Mouse (Mus musculus): Measurements from ENCODE around the gene Ghrl.
"Not testable (repeated sequence)": the region's sequence is repeated elsewhere in the genome, so short reads cannot be mapped to it uniquely, and the experiment has no call there.

Gene Ghrl

GRCm38 (mm10) chr6:113696582-113697221 is 23.0 kb downstream of the Ghrl start, which contains the start of gene Tatdn2:
Gene Tatdn2, plus strand, starts transcription at chr6:113697050.
- in situ Hi-C loops (cut with MboI): no loop called here

DNA sequence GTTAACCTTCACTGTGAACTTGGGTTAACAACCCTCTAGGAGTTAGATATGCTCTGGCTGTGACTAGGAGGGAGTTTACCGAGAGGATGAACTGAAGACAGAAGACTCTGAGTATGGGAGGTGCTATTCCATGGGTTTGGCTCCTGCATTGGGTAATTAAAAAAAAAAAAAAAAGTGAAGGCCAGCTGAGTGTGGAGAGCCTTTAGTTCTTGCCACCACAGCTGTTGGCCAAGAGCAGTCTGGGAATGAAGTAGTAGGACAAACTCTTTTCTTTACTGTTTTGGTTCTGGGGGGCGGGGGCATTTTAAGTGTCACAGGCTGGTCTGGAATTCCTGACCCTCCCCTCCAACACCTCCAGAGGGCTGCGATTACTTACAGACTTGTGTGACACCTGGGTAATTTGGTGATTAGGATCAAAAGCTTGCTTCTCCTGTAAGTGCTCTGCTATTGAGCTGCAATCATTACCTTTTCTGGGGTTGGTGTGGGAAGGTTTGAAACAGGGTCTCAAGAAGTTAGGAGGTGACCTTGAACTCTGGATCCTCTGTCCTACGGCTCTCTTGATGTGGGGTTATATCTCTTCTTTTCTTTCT is 23.8 kb downstream of the Ghrl start:
- in situ Hi-C loops (cut with MboI): no loop called here

GRCm38 (mm10) chr6:113695203-113695602 is 24.5 kb downstream of the Ghrl start:
- in situ Hi-C loops (cut with MboI): no loop called here

- in situ Hi-C loops (cut with MboI): no loop called here
Observed at GRCm38 (mm10) chr6:113693377-113693776, 26.3 kb downstream of the Ghrl start.

GRCm38 (mm10) chr6:113692661-113693133 is 27.0 kb downstream of the Ghrl start:
- in situ Hi-C loops (cut with MboI): no loop called here

- in situ Hi-C loops (cut with MboI): no loop called here
Observed at GRCm38 (mm10) chr6:113691084-113691462, 28.6 kb downstream of the Ghrl start.

DNA sequence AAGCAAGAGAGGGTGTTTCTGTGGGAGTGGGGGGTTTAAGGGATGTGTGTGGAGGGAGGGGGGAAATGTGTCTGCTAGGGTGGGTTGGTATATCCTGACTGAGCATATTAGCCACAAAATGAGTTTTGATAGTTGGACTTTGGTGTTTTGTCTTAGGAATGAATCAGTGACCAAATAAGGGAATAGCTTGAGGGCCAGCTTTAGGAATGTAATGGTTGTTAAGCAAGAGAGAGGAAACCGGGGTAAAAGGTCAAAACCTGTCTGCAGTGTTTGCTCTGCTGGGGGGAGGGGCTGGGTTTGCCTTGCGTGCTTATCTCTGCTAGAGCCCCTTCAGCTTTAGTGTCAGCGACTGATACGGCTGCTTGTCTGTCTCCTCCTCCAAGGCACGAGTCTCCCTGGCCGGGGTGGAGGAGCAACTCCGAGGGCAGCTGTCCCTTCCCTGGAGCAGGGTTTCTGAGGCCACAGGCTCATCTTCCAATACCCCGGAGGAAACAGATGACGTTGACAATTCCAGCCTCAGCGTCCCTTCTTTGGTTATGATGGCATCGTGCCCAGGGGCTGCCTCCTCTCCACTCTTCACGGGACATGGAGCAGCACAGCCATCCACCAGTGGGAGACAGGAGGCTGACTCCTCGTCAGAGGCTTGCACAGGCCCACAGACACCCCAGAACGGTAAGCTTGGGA is 29.1 kb downstream of the Ghrl start:
- in situ Hi-C loops (cut with MboI): no loop called here

- in situ Hi-C loops (cut with MboI): no loop called here
Observed at GRCm38 (mm10) chr6:113690008-113690399, 29.7 kb downstream of the Ghrl start.

DNA sequence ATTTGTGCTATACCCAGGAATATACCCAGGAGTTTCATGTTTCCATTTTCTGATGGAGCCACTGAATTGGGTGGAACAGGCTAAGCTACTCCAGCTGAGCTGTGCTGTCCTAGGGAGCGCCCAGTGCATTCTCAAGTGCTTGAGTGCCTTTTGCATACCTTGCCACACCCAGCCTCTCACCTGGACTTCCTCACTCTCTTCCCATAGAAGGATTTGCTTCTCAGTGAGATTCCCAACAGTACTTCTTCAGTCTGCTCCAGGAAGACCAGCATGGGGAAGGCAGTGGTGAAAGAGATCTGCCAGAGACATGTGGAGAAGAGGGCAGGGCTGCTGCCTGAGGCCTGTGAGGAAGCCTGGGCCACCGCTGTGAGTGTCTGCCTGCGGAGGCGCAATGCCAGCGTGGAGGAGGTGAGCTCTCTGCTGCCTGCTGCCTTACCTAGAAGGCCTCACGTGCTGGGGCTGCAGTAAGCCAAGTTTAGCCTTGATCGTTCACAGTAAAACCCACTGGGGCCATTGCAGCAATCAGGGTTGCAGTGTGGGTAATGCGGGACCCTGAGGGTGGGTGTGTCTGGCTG is 33.0 kb downstream of the Ghrl start:
- in situ Hi-C loops (cut with MboI): no loop called here

- in situ Hi-C loops (cut with MboI): no loop called here
Observed at GRCm38 (mm10) chr6:113683081-113683825, 36.4 kb downstream of the Ghrl start.

- in situ Hi-C loops (cut with MboI): no loop called here
Observed at GRCm38 (mm10) chr6:113681271-113681670, 38.4 kb downstream of the Ghrl start.

DNA sequence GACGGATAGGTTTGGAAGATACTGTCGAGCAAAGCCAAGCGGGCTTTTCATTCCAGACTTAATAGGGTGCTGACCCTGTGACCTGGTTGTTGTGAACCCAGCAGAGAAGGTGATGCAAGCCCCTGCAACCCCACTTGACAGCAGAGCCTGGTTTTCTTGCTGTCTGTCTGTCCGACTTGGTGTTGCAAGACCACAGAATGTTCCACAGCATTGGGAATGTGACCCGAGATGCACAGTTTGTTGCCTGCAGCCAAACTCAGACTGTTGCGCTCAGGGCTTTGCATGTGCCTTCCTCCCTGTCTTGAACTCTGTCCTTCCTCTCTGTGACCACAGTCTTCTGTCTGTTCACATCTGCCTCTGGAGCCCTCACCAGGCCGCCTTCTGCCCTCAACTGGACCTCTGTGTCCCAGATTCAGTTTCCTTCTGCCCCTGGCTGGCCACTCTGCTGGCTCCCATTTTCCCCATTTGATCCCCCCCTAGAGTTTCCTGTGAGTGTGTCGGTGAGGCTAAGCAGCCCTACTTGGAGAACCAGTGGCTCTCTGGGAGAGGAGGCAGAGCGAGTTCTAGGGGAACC is 39.6 kb downstream of the Ghrl start:
- in situ Hi-C loops (cut with MboI): loop anchor here (5.0 kb wide), 1 partner anchor 43 kb away; the partner anchor contains the start of gene Irak2

DNA sequence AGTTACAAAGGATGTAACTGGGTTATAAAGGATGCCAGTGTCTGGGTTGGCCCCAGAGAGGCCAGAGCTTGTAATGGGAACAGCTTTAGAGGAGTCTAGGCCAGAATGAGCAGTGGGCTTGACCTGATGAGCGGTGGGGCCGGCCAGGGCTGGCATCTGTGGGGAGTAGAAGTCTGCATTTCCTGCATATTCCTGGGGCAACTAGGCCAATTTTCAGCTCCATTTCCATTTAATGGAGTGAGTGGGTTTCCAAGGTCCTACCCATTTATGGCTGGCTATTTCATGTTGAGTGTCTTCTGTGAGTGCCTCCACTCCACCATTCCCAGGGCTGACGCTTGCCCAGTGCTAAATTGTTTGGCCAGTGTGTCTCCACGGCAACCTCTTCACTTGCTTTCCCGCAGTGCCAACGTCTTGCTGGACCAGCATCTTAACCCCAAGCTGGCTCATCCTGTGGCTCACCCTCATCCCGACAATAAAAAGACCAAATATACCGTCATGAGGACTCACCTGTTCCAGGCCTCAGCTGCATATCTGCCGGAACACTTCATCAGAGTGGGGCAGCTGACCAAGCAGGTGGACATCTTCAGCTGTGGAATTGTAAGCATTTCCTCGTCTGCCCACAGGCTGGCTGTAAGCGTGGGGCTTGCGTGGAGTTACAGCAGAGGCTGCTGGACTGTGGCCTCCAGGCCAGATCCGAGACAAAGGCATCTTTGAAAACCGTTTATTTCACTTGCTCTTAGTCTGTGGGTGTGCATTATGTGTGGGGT is 41.3 kb downstream of the Ghrl start:
- in situ Hi-C loops (cut with MboI): loop anchor here (5.0 kb wide), 1 partner anchor 41 kb away; the partner anchor contains the start of gene Irak2

GRCm38 (mm10) chr6:113677070-113677734 is 42.5 kb downstream of the Ghrl start:
- in situ Hi-C loops (cut with MboI): loop anchor here (5.0 kb wide), 1 partner anchor 40 kb away; the partner anchor contains the start of gene Irak2

GRCm38 (mm10) chr6:113675991-113676390 is 43.7 kb downstream of the Ghrl start:
- in situ Hi-C loops (cut with MboI): loop anchor here (5.0 kb wide), 1 partner anchor 39 kb away; the partner anchor contains the start of gene Irak2

DNA sequence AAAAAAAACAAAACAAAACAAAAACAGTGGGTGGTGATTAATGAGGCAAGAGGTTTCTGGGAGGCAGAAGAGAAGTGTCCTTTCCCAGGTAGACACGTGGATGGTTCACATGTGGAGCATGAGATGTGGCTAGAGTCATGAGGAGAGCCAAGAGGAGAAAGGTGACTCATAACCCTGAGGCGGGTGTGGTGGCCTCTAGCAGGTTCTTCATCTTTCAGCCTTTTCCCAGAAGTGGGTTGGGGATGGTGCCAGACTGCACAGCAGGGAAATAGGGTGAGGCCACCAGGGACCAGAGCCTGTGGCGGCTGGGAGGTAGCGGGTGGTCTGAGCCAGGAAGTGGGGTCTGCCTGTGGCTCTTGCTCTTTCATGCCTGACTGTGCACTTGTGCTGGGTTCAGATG is 44.4 kb downstream of the Ghrl start:
- in situ Hi-C loops (cut with MboI): loop anchor here (5.0 kb wide), 1 partner anchor 38 kb away; the partner anchor contains the start of gene Irak2

DNA sequence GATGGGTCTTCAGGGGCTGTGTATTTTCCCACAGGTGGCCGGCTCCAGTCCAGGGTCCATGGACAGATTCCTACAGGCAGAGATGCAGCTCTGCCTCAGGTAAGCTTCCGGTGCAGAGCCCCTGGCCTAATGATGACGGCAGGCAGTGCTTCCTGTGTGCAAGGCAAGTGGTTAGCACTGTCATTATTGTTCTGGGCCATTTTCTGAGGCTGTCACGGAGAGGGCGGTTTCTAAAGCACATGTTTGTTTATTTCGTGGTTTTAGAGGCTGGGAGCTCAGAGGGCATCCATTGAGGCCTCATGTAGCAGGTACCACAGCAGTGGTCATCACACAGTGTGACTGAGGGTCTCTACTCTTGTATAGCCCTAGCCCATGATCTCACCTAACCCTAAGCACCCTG is 46.7 kb downstream of the Ghrl start:
- in situ Hi-C loops (cut with MboI): no loop called here

GRCm38 (mm10) chr6:113672029-113672428 is 47.7 kb downstream of the Ghrl start:
- in situ Hi-C loops (cut with MboI): not testable (repeated sequence)

DNA sequence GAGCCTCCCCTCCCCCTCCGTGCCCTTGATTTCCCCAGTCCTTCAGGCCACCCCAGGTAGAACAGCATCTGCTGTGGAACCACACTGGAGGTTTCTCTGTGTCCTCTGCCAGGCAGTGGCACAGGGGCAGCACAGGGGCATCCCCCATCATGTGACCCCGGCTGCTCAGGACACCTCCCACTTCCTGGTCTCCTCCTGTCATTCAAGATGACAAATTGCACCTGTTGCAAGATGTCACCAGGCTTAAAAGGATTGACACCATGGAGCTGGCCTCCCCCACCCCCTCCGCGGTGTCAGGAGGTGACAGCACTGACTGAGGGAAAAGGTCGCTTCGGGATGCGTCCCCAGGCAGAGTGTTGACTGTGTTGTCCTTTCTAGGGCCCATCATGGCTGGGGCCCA is 49.9 kb downstream of the Ghrl start:
- in situ Hi-C loops (cut with MboI): no loop called here
